Mouse (Mus musculus) heart, embryonic 10.5 days (tissue): ENCODE measurements around the gene Tmem120b. TPM values are rescaled to one million over a fixed set of nuclear protein-coding genes. Genes with fewer than 3 reads are reported as not detected.

ENCODE experiments used
- DNase-seq: peaks from one replicate; pipeline ENCODE4 v3.0.0-alpha.2; 2017; ENCODE audit warnings: low spot score
- H3K27ac ChIP-seq: fragments of 300-500 bp; sonication (generic); 2 replicates; pipeline ENCODE4 v1.5.1; 2016; ENCODE audit warnings: mild to moderate bottlenecking
- H3K27me3 ChIP-seq: fragments of 300-500 bp; sonication (generic); 2 replicates; pipeline ENCODE4 v1.6.1; 2016; ENCODE audit warnings: mild to moderate bottlenecking; ENCODE audit not compliant: poor library complexity, insufficient read depth, severe bottlenecking
- H3K36me3 ChIP-seq: fragments of 300-500 bp; sonication (generic); 2 replicates; pipeline ENCODE4 v1.6.1; 2016; ENCODE audit warnings: mild to moderate bottlenecking, moderate library complexity
- H3K4me1 ChIP-seq: fragments of 300-500 bp; sonication (generic); 2 replicates; pipeline ENCODE4 v1.6.1; 2016; ENCODE audit warnings: mild to moderate bottlenecking
- H3K4me3 ChIP-seq: fragments of 300-500 bp; sonication (generic); 2 replicates; pipeline ENCODE4 v1.5.1; 2016; ENCODE audit warnings: mild to moderate bottlenecking, moderate library complexity
- H3K9me3 ChIP-seq: fragments of 300-500 bp; sonication (generic); 2 replicates; pipeline ENCODE4 v1.6.1; 2016; ENCODE audit warnings: mild to moderate bottlenecking, moderate library complexity
- WGBS: fragments of 180-500 bp; shearing (Covaris S2); methylation state at CpG from one replicate; pipeline ENCODE4 v1.1.7; 2016; 5-methylcytosine and 5-hydroxymethylcytosine counted together
- polyA plus RNA-seq: library from polyadenylated mRNA; unstranded; fragments of >200 nt; fragmentation: Nextera tagmentation; extraction: Ambion mirVana; gene quantifications from 2 replicates; pipeline ENCODE4 v1.2.1, GENCODE M21; 2016

Gene Tmem120b
- polyA plus RNA-seq, 1 experiment from 2014 or later: 14.3 TPM

DNA sequence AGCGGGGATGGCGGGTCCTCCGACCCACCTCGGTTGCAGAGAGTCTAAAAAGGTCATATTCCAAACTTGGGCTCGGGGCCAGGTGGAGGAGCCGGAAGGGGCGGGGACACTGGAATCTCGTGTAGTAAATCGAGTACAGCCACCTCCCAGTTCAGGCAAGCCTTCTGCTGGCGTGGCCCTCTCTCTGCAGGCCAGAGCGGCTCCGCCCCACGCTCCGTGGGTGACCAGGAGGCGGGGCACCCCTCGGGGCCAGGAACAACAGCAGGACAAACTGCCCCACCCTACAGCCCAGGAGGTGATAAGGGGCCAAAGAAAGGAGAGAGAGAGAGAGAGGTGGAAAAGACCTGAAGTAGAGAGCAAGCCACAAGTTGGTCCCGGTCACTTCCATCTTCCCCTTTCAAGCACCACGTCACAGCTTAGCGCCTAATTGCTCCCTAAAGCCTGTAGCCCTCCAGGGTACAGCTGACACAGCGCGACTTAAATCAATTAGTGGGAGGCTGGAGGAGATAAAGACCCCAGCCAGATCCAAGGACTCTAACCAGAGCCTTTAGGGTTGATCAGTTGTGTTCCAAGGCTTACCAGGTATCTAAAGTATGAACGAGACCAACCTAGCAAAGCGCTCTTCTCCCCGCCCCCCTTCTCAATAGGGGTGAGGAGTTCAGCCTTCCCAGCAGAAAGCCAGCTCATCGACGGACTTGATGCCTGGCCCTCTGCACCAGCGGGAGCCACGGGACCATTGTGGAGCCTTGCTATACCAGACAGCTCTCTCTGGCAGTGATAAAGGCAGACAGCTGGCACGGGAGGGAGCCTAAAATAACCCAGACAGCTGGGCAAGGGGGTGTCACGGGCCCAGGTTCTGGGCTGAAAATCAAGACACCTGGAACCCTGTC lies 67.5 kb downstream of the Tmem120b start:
- WGBS: 1% methylated on average over 30 of the region's 30 CpGs

DNA sequence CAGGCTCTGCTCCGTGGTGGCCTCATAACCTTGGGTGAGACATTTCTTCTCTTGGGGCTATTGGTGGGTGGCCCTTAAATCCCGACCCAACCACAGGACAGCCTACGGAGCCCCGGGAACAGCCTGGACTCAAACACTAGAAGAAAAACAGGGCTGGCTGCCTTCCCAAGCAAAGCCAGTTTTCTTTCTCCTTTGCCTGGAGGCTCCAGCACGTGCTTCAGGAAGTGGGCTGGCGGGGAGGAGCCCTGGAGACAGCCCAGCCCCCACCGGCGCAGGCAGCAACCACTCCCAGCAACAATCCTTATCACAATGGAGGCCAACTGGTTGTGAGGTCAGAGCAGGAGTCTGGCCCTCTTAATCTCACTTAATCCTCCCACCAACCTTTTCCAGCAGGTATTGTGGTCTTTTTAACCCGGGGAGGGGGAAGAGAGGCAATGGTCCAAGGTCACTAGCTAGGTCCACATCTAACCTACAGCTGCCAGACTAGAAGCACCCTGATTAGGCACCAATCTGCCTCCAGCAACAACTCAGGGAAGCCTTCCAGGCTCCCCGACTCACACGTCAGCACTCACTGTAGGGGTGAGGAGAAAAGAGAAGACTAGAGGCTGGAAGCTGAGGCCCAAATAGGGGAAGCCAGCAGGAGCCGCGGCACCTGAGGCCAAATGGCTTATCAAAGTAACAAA lies 68.3 kb downstream of the Tmem120b start:
- H3K36me3 ChIP-seq: peaks cover 7% of the 10 kb centered on the region; the same call in 1 of the 2 replicates
- peak; percentile 97 for DNase-seq
- peaks cover 78% of the 10 kb centered on the region for H3K4me1 ChIP-seq
- H3K27me3 ChIP-seq: peaks cover 3% of the 10 kb centered on the region; the same call in 1 of the 2 replicates
- H3K4me3 ChIP-seq: peak overlapping the region; percentile 92
- H3K9me3 ChIP-seq: no peaks in the 10 kb centered on the region
- WGBS: 0% methylated on average over 13 of the region's 13 CpGs
- peak overlapping the region; percentile 100 for H3K27ac ChIP-seq

More for the DNA sequence above, 67.5 kb downstream of the Tmem120b start:
- peak overlapping the region; percentile 100 for H3K27ac ChIP-seq
- peak; percentile 95 for DNase-seq
- H3K9me3 ChIP-seq: no peaks in the 10 kb centered on the region
- peaks cover 7% of the 10 kb centered on the region; the same call in 1 of the 2 replicates for H3K36me3 ChIP-seq
- peak overlapping the region; percentile 92 for H3K4me3 ChIP-seq
- H3K27me3 ChIP-seq: peaks cover 4% of the 10 kb centered on the region; the same call in 1 of the 2 replicates
- peaks cover 78% of the 10 kb centered on the region for H3K4me1 ChIP-seq

DNA sequence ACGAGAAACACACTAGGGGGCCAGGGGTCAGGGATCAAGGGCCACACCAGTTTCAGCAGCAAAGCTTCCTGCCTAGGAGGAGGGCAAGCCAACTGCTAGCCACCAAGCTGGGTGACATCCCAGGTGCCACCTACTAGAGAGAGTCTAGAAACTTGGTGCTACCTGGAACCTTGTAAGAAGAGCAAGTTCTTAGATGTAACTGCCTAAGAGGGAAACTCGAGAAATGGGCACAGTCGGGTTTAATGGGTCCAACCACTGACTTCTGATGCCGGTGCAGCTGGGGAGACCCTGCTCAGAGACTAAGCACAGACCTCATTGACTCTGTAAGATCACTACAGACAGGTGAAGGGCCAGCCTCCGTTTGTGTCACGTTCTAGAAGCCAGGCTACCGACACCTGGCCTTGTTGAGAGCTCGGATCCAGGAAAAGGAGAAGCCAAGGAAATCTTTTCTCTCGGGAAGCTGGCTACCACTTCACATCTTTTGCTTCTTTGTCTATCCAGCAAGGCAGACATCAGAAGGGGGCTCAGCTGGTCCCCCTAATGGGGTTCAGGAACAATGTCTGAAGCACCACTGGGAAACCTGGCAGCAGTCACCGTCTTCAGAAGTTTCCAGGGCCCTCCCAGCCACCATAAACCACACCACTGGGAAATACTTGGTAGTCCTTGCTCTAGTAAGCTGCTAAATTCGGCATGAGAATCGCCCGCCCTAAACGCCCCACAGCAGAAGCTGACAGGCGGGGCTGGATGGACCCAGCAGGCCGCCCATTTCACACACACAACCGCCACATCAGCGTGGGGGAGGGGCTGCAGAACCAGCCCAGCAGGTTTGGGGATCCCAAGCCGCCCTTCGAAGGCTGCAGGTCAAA lies 69.1 kb downstream of the Tmem120b start:
- WGBS: 2% methylated on average over 20 of the region's 20 CpGs
- Histone ChIP-seq H3K4me1 (peaks cover 70% of the 10 kb centered on the region), H3K27me3 (no peaks in the 10 kb centered on the region), H3K9me3 (no peaks in the 10 kb centered on the region), H3K27ac (peak overlapping the region; percentile 100), H3K36me3 (peaks cover 7% of the 10 kb centered on the region; the same call in 1 of the 2 replicates), H3K4me3 (peak overlapping the region; percentile 92)
- peak; percentile 93 for DNase-seq

DNA sequence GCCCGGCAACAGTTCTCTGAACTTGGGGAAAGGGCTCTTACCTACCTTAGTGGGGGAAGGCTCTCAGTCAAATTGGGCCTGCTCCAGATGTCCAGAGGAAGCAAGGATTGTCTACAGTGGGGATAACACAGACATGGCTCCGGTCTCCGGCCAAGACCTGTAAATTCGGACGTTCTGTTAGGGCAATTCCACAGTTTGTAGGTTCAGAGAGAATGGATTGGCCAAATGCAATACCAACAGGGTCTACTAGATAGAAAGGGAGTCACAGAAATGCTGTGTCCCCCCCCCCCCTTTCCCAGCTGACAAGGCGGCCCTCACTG lies 69.7 kb downstream of the Tmem120b start:
- no peaks in the 10 kb centered on the region for H3K9me3 ChIP-seq
- H3K36me3 ChIP-seq: peaks cover 7% of the 10 kb centered on the region; the same call in 1 of the 2 replicates
- WGBS: under 1% methylated on average over 6 of the region's 6 CpGs
- peaks cover 64% of the 10 kb centered on the region for H3K4me1 ChIP-seq
- H3K27me3 ChIP-seq: no peaks in the 10 kb centered on the region
- no peak for DNase-seq
- peak overlapping the region; percentile 100 for H3K27ac ChIP-seq
- peak overlapping the region; percentile 92 for H3K4me3 ChIP-seq

DNA sequence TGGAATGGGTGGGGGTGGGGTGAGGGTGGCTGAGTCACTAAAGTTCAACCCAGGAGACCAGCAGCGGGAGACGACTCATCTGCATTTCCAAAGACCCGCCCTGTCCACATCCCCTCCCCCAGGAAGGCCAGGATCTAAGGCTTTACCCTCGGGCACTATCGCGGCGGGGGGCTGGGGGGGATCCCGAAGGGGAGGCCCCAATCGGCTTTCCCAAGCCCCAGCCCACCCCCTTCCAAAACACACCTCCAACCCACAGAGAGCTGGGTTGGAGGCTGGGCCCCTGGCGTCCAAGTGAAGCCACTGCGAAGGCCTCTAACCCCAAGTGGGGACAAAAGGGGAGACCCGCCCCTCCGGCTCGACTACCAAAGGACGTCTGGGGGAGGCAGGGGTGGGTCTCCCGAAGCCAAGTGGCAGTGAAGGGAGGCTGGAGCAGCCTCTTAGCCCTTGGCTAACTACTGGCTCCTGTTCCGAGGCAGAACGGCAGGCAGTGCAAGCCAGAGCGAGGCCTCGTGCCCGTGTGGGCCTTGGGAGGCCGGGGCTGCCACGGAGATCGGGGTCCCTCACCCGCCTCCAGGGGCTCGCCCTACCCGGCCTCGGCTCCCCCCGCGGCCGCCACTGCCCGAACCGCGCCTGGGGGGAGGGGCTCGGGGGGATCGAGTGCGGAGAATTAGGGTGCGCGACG lies 70.2 kb downstream of the Tmem120b start:
- Histone ChIP-seq H3K27me3 (no peaks in the 10 kb centered on the region), H3K9me3 (no peaks in the 10 kb centered on the region), H3K27ac (peak overlapping the region; percentile 100), H3K4me1 (peaks cover 64% of the 10 kb centered on the region), H3K36me3 (peaks cover 7% of the 10 kb centered on the region; the same call in 1 of the 2 replicates), H3K4me3 (peak overlapping the region; percentile 92)
- peak; percentile 96 for DNase-seq
- WGBS: under 1% methylated on average over 40 of the region's 40 CpGs

DNA sequence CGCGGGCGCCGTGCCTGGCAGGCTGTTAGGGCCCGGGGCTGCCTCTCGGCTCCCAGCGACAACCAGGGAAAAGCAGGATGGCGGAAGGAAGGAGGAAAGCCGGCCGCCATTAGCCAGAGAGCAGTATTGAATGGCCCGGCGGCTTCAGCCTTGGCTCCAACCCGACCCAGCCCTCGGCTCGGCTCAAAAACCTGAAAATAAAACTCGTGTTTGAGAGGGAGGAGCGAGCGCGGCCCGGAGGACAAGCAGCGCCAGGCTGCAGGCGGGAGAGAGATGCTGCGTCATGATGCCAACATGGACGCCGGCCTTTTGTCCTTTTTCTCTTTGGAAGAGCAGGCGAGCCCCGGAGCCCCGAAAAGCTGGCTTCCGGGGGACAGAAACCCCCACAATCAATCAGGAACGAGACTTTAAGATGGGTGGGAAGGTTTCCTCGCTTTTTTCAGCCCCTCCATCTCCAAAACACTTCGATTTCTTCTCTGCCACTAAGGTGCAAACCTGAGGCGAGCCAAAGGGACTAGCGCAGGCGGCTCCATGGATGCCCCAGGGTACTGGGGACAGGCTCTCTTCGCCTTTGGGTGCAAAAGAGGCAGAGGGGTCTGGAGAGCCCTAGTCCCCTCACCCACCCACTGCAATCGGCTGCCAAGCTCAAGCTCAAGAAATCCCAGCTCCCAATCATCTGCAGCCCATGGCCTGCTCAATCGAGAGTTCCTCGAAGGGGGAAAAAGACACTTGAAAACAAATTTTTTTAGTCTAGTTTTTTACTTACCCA lies 70.9 kb downstream of the Tmem120b start:
- no peaks in the 10 kb centered on the region for H3K27me3 ChIP-seq
- WGBS: under 1% methylated on average over 39 of the region's 39 CpGs
- no peaks in the 10 kb centered on the region for H3K9me3 ChIP-seq
- DNase-seq: peak; percentile 90
- peaks cover 64% of the 10 kb centered on the region for H3K4me1 ChIP-seq
- peaks cover 6% of the 10 kb centered on the region; the same call in 1 of the 2 replicates for H3K36me3 ChIP-seq
- peak overlapping the region; percentile 100 for H3K27ac ChIP-seq
- H3K4me3 ChIP-seq: peak overlapping the region; percentile 92

DNA sequence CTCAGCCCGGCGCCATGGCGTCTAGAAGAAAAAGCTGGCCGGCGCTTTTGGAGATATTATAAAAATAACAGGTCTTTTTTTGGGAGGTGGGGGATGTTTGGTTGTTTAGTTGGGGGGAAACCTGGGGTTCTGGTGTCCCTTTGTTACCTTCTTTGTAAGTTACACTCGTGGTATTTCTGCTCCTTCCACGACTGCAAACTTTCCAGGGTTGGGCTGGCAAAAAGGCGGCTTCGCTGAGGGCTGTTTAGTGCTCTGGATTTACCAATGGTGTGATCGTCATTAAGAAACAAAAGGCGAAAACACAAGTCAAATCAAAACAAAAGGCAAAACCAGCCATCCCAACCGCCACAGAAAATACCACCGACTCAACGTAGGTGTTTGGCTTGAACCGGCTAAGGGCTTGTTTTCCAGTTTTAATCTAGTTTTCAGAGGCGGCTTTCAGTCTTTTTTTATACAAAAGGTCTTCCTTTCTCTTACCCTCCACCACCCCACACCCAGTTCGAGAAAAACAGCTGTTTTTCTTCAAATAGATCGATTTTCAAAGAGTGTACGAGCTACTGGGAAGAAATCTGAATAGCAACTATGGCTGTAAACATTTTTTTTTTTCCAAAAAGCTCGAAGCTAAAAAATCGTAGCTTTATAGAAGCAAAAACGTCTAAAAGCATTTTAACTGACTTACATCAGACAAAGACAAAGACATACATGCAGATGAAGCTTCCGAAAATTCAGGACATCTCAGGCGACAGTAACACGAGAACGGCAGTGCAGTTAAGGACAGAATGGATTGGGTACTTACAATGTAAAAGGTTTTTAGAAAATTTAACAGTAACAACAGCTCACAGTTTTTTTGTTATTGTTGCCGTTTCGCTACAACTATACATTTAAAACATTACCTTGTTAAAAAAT lies 71.8 kb downstream of the Tmem120b start:
- Histone ChIP-seq H3K36me3 (peaks cover 3% of the 10 kb centered on the region; the same call in 1 of the 2 replicates), H3K9me3 (no peaks in the 10 kb centered on the region), H3K4me3 (peak overlapping the region; percentile 92), H3K27ac (peak overlapping the region; percentile 100), H3K27me3 (no peaks in the 10 kb centered on the region), H3K4me1 (peaks cover 64% of the 10 kb centered on the region)
- DNase-seq: no peak
- 1% methylated on average over 28 of the region's 28 CpGs for WGBS

DNA sequence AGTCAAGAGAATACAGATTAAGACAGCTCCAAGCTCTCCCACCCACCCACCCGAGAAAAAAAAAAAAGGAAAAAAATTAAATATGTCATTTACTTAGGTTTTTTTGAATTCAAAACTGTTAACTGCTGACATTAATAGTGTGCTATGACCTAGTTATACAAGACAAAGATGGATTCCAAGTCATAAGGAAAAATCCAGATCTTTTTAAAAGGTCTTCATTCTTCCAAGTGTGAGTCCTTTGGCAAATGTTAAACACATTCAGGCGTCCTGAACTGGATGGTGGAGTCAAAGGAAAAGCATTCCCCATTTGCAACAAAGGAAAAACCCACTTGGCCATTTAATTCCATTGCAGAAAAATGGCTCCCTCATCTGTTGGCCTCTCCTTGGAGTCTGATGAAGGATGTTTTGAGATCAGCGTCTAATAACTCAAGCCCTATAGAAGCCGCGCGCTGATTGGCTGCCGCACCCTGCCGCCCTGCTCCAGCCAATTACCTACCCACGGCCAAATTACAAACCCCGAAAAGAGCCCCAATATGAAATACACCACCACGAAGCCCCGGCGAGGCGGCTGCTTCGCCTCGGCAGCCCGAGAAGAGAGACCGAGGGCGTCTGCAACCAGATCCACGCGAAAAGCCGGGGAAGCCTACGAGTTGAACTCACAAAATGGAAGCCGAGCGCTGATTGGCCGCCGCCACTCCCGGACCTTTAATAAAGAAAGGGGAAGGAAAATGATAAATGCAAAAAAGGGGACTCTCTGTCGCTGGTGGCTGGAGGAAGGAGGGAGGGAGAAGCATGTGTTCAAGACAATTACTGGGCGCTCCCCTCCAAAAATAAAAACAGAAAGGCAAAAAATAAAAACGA lies 72.7 kb downstream of the Tmem120b start:
- Histone ChIP-seq H3K4me1 (peaks cover 64% of the 10 kb centered on the region), H3K4me3 (peak overlapping the region; percentile 92), H3K27ac (peak overlapping the region; percentile 100), H3K36me3 (peaks cover 10% of the 10 kb centered on the region; the same call in 1 of the 2 replicates), H3K9me3 (no peaks in the 10 kb centered on the region), H3K27me3 (no peaks in the 10 kb centered on the region)
- under 1% methylated on average over 31 of the region's 31 CpGs for WGBS
- peak; percentile 96 for DNase-seq

DNA sequence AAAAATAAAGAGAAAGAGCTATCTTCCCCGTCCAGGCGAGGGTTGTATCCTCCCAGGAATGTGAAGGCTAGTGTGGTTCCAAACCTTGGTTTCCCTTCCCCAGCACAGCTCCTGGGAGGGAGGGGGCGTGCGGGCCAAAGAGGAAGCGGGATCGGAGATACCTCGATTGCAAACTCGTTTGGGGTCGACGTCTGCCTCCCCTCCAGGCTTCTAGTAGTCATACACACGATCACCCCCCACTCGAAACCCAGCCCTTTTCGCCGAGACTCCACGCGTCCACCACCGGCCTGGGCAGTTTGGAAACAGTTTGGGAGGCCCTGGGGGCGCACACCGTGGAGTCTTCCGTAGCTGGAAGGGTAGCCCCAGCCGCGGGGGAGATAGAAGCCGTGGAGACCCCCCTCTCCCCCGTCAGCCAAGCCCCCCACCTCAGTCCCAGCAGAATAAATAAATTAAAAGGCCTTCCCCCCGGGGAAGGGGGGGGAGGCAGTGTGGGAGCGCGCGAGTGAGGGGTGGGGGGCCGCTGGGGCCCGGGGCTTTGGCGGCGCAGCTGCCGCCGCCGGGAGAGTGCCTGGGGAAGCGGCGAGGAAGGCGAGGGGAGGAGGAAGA lies 73.4 kb downstream of the Tmem120b start:
- WGBS: under 1% methylated on average over 37 of the region's 38 CpGs
- peaks cover 16% of the 10 kb centered on the region for H3K36me3 ChIP-seq
- H3K4me1 ChIP-seq: peaks cover 62% of the 10 kb centered on the region
- H3K9me3 ChIP-seq: no peaks in the 10 kb centered on the region
- H3K27ac ChIP-seq: peak overlapping the region; percentile 100
- peak; percentile 87 for DNase-seq
- H3K4me3 ChIP-seq: peak overlapping the region; percentile 92
- no peaks in the 10 kb centered on the region for H3K27me3 ChIP-seq
